Mouse (Mus musculus) hindbrain, embryonic 14.5 days (tissue): ENCODE measurements at regions not wholly inside any gene's neighbourhood (a gene's known extent, or its start where the extent isn't known, plus 50 kb on each side); places are given as distances from the start of the nearest gene placed in this dataset.

Experiments
- ATAC-seq: fragments of 200-750 bp; cut with Nextera tagmentation; 2 replicates; pipeline ENCODE4 v1.8.0; 2017; ENCODE audit warnings: moderate number of reproducible peaks, mild to moderate bottlenecking, moderate TSS enrichment, moderate library complexity; ENCODE audit not compliant: low FRiP score
- DNase-seq: peaks from one replicate; pipeline ENCODE4 v3.0.0-alpha.2; 2015; ENCODE audit warnings: low spot score
- H3K27ac ChIP-seq: fragments of 300-500 bp; sonication (generic); 2 replicates; pipeline ENCODE4 v1.5.1; 2014; ENCODE audit warnings: mild to moderate bottlenecking, moderate library complexity
- H3K27me3 ChIP-seq: fragments of 300-500 bp; sonication (generic); 2 replicates; pipeline ENCODE4 v1.6.1; 2014; ENCODE audit warnings: mild to moderate bottlenecking, low read length, mixed read lengths; ENCODE audit not compliant: control insufficient read depth, insufficient read depth
- H3K36me3 ChIP-seq: fragments of 300-500 bp; sonication (generic); replicated peaks from 2 replicates; pipeline ENCODE4 v1.6.1; 2014; ENCODE audit not compliant: control insufficient read depth, insufficient read depth
- H3K4me1 ChIP-seq: fragments of 300-500 bp; sonication (generic); replicated peaks from 2 replicates; pipeline ENCODE4 v1.6.1; 2014; ENCODE audit warnings: antibody characterized with exemption, low read length, mixed read lengths; ENCODE audit not compliant: control insufficient read depth, insufficient read depth
- H3K4me2 ChIP-seq: fragments of 300-500 bp; sonication (generic); replicated peaks from 2 replicates; pipeline ENCODE4 v1.6.1; 2014; ENCODE audit warnings: mild to moderate bottlenecking, moderate library complexity
- H3K4me3 ChIP-seq: fragments of 300-500 bp; sonication (generic); replicated peaks from 2 replicates; pipeline ENCODE4 v1.5.1; 2014; ENCODE audit warnings: mild to moderate bottlenecking, low read length
- H3K9ac ChIP-seq: fragments of 300-500 bp; sonication (generic); 2 replicates; pipeline ENCODE4 v1.6.1; 2014
- H3K9me3 ChIP-seq: fragments of 300-500 bp; sonication (generic); 2 replicates; pipeline ENCODE4 v1.6.1; 2016; ENCODE audit warnings: low read length; ENCODE audit not compliant: control insufficient read depth
- WGBS: fragments of 180-500 bp; shearing (Covaris S2); extraction: QIAGEN DNeasy Blood & Tissue Kit; methylation state at CpG from one replicate; pipeline ENCODE4 v1.1.7; 2014; 5-methylcytosine and 5-hydroxymethylcytosine counted together

DNA sequence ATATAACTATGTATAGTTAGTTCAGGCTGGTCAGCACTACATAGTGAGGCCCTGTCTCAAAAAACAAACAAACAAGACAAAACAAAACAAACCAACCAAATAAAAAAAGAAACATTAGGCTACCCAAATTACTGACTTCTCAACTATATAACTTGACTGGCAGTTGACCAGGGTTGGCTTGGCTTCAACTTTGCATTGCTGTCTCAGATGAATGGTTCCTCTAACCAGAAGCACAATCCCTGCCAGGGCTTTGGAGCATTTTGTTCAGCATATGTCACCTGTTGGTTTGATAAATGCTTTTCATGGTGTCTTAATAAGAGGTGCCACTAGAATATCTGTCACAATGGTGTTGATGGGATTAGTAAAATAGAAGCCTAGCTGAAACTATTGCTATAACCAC is 217.1 kb upstream of the Eci2 start:
- H3K4me1 ChIP-seq, result no peaks in the 10 kb centered on the region
- no peaks in the 10 kb centered on the region for H3K36me3 ChIP-seq
- no peak overlapping the region for H3K4me2 ChIP-seq
- DNase-seq, result no peak
- H3K27me3 ChIP-seq, result no peaks in the 10 kb centered on the region
- no peak for ATAC-seq
- no peak overlapping the region for H3K4me3 ChIP-seq
- H3K27ac ChIP-seq, result no peak overlapping the region
- H3K9ac ChIP-seq, result no peak overlapping the region
- no peaks in the 10 kb centered on the region for H3K9me3 ChIP-seq

DNA sequence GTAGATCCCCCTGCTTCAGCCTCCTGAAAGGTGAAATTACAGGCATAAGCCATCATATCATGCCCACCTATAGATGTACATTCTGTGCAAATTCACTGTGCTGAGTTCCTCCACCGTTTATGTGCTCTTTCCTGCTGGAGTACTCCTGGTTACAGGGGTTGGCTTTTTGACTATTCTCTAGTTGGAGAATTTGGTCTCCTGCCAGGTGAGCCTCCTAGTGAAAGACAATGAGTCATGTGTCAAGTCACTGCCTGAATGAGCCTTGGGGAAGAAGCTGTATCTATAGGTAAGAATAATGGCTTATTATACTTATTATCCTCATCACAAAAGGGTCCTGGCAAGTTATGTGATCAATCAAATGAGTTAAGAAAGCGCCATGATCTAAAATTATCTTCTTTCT is 230.5 kb upstream of the Eci2 start:
- 68% methylated on average over 2 of the region's 2 CpGs for WGBS
- Histone ChIP-seq H3K9me3 (no peaks in the 10 kb centered on the region), H3K4me1 (no peaks in the 10 kb centered on the region), H3K27ac (no peak overlapping the region), H3K4me2 (no peak overlapping the region), H3K36me3 (no peaks in the 10 kb centered on the region), H3K27me3 (no peaks in the 10 kb centered on the region), H3K9ac (no peak overlapping the region), H3K4me3 (no peak overlapping the region)
- ATAC-seq (no peak), DNase-seq (no peak)

DNA sequence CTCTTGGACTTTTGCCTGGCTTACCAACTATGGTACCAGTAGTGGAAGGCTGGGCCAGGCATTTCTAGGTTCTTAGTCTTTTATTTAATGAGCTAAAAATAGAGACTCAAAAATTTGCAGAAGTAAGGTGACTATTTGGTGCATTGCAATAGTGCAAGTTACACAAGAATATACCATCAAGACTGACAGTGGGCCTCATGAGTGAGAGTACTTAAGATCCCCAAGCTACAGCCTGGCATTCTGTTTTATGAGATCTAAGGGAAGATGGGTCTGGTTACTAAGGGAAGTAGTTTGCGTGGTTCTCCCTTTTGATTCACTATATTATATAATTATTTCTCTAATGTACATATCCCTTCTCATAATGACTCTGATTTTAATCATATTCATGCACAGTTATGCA is 231.8 kb upstream of the Eci2 start:
- no peak overlapping the region for H3K4me3 ChIP-seq
- no peaks in the 10 kb centered on the region for H3K9me3 ChIP-seq
- no peak overlapping the region for H3K9ac ChIP-seq
- 93% methylated on average over 1 of the region's 1 CpGs for WGBS
- no peaks in the 10 kb centered on the region for H3K36me3 ChIP-seq
- no peak for ATAC-seq
- no peaks in the 10 kb centered on the region for H3K4me1 ChIP-seq
- no peaks in the 10 kb centered on the region for H3K27me3 ChIP-seq
- no peak overlapping the region for H3K4me2 ChIP-seq
- no peak for DNase-seq
- H3K27ac ChIP-seq, result no peak overlapping the region

DNA sequence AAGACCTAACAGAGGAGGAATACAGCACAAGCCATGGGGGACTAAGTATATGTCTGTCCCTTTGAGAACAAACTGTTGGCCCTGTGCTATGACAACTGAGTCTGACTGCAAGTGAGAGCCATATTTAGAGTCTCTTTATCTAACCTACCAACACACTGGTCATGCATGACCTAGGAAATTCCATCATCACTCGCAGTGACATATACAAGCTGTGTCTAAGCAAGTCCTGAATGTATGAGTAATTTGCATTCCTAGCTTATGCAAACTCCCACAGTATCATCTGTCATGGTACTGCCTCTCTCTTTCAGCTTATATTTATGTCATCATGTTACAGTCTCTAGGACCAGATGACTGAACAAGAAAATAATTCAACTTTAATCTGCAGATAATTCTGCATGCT is 257.1 kb upstream of the Eci2 start:
- no peak overlapping the region for H3K27ac ChIP-seq
- H3K4me3 ChIP-seq, result no peak overlapping the region
- no peak overlapping the region for H3K4me2 ChIP-seq
- no peaks in the 10 kb centered on the region for H3K36me3 ChIP-seq
- H3K4me1 ChIP-seq, result no peaks in the 10 kb centered on the region
- no peaks in the 10 kb centered on the region for H3K27me3 ChIP-seq
- H3K9me3 ChIP-seq, result no peaks in the 10 kb centered on the region
- DNase-seq, result no peak
- no peak overlapping the region for H3K9ac ChIP-seq
- no peak for ATAC-seq
- 77% methylated on average over 1 of the region's 1 CpGs for WGBS

DNA sequence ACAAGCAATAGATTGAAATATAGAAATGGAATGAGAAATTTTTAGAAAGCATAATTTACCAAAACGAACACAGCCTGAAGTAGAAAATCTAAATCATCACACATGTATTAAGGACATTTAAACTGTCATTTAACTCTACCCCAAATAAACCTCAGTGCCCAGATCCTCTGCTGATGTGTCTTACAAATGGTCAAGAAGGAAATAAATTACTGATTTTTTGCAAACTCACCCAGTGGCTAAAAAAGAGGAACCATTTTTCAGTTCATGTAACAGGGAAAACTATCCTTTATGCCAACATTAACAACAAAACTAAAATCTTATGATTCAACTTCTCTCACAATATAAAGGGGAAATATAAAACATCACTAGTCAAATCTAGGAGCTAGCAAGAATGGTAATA is 275.2 kb upstream of the Eci2 start:
- Histone ChIP-seq H3K4me2 (no peak overlapping the region), H3K36me3 (no peaks in the 10 kb centered on the region), H3K27ac (no peak overlapping the region), H3K9ac (no peak overlapping the region), H3K4me1 (no peaks in the 10 kb centered on the region), H3K27me3 (no peaks in the 10 kb centered on the region), H3K4me3 (no peak overlapping the region), H3K9me3 (no peaks in the 10 kb centered on the region)
- DNase-seq (no peak), ATAC-seq (no peak)
- 75% methylated on average over 1 of the region's 1 CpGs for WGBS

DNA sequence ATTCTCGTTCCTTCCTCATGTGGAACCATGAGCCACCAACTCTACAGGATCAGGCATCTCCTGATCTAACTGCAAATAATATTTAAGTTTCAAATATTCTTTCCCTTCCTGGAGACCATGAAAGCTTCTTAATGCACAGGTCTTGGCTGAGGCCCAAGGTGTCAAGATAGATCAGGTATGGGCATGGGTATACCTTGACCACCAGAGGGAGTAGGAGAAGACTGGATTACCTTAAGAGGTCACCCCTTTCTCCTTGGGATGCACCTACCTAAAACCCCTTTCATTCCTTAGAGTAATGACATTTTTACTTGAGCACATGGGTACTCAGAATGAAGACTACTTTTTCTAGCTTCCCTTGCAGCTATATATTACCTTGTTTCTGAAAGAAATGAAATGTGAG is 289.9 kb upstream of the Eci2 start:
- no peak overlapping the region for H3K27ac ChIP-seq
- H3K27me3 ChIP-seq, result no peaks in the 10 kb centered on the region
- H3K4me3 ChIP-seq, result no peak overlapping the region
- no peak overlapping the region for H3K4me2 ChIP-seq
- H3K4me1 ChIP-seq, result no peaks in the 10 kb centered on the region
- WGBS, result 96% methylated on average over 1 of the region's 1 CpGs
- no peaks in the 10 kb centered on the region for H3K36me3 ChIP-seq
- no peaks in the 10 kb centered on the region; the same call in 1 of the 2 replicates for H3K9me3 ChIP-seq
- ATAC-seq, result no peak
- no peak overlapping the region for H3K9ac ChIP-seq
- no peak for DNase-seq

DNA sequence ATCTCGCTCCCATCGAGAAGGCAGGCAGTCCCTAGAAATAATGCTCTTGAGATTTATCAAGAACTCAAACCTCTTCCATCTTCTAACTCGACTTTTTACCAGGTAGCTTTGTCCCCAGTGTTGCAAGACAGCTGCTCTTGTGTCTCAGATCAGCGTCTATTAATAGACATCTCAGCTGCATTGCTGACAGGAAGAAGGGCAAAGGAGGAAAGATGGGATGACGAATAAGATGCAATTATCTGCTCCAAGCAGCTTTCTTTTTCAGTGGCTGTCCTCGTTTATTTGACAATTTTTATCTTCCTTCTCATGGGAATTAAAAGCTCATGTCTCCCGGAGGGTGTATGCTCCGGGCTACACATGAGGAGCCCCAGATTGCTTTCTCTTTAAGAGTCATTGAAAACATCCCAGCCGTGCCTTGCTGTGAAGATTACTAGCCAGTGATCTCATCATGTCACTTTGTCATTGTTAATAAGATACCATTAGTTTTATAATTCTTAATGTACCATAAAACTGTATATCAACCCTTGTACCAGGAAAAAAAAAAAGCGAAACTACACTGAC is 299.9 kb upstream of the Eci2 start:
- no peak for DNase-seq
- ATAC-seq, result peak; percentile 46; the same call in 1 of the 2 replicates
- Histone ChIP-seq H3K36me3 (no peaks in the 10 kb centered on the region), H3K4me2 (peak overlapping the region; percentile 17; the same call in 1 of the 2 replicates), H3K9ac (no peak overlapping the region), H3K27me3 (no peaks in the 10 kb centered on the region), H3K9me3 (no peaks in the 10 kb centered on the region), H3K27ac (no peak overlapping the region), H3K4me3 (no peak overlapping the region), H3K4me1 (0 out of 2 replicates have a peak, but pooled peaks cover 3% of the 10 kb centered on the region)
- 52% methylated on average over 10 of the region's 10 CpGs for WGBS

DNA sequence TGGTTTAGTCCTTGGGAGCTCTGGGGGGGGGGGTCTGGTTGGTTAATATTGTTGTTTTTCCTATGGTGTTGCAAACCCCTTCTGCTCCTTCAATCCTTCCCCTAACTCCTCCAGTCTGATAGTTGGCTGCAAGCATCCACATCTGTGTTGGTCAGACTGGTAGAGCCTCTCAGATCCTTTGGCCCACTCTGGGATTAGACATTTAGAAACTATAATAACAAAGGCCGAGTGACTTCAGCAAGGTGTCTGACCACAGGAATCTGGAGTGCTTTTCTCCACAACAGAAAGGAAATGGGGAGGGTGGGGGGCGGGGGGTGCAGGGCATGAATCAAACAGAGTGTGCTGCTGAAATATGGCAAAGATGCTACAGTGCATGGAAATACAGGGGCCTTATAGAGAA is 301.4 kb upstream of the Eci2 start:
- ATAC-seq, result no peak
- 0 out of 2 replicates have a peak, but pooled peaks cover 3% of the 10 kb centered on the region for H3K4me1 ChIP-seq
- 79% methylated on average over 2 of the region's 2 CpGs for WGBS
- no peaks in the 10 kb centered on the region for H3K27me3 ChIP-seq
- H3K4me2 ChIP-seq, result no peak overlapping the region
- DNase-seq, result no peak
- H3K9ac ChIP-seq, result no peak overlapping the region
- no peak overlapping the region for H3K27ac ChIP-seq
- H3K36me3 ChIP-seq, result no peaks in the 10 kb centered on the region
- H3K4me3 ChIP-seq, result no peak overlapping the region
- H3K9me3 ChIP-seq, result no peaks in the 10 kb centered on the region

DNA sequence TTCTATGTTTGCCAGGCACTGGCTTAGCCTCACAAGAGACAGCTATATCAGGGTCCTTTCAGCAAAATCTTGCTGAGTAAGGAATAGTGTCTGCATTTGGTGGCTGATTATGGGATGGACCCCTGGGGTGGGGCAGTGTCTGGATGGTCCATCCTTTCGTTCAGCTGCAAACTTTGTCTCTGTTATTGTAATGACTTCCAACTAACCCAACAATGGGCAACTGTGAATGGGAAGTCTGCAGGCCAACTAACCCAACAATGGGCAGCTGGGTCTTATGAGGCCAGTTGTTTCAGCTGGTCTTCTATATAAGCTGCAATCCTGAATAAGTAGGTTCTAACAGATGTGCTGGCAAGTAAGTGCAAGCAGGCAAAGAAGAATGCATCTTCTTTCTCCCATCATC is 304.0 kb upstream of the Eci2 start:
- no peak overlapping the region for H3K4me2 ChIP-seq
- no peak overlapping the region for H3K4me3 ChIP-seq
- 25% methylated on average over 1 of the region's 1 CpGs for WGBS
- no peak overlapping the region for H3K9ac ChIP-seq
- H3K27ac ChIP-seq, result no peak overlapping the region
- H3K27me3 ChIP-seq, result no peaks in the 10 kb centered on the region
- no peaks in the 10 kb centered on the region for H3K36me3 ChIP-seq
- H3K9me3 ChIP-seq, result no peaks in the 10 kb centered on the region
- ATAC-seq, result no peak
- no peak for DNase-seq
- 0 out of 2 replicates have a peak, but pooled peaks cover 3% of the 10 kb centered on the region for H3K4me1 ChIP-seq

DNA sequence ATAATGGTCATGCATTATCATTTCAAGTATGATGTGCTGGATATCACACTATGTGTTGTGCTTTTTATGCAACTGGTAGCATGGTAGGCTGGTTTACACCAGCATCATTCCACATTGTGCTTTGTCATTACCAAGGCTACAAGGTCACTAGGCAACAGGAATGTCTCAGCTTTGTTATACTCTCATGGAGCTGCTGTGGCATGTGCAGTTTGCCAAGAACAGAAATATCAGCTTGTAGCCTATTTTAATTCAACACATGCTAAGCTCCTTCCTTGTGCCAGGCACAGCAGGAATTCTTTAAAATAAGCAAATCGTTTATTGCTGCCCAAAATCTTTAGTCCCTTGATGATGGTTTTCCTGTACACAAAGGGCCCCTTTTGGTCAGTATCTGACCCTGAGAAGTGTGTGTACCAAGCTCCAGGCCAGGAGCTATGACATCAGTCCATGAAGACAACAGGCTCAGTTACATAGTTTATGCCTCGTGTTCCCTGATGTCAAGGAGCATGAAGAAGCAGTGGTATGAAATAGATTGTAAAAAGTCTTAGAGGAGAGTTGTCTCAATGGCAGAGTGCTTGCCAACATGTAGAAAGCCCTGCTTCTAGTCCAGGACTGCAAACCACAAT is 314.0 kb upstream of the Cdyl start:
- peak; percentile 68; the same call in 1 of the 2 replicates for ATAC-seq

More for the DNA sequence above, 314.0 kb upstream of the Cdyl start:
- no peaks in the 10 kb centered on the region for H3K27me3 ChIP-seq
- H3K4me3 ChIP-seq, result no peak overlapping the region
- H3K36me3 ChIP-seq, result no peaks in the 10 kb centered on the region
- no peaks in the 10 kb centered on the region for H3K4me1 ChIP-seq
- DNase-seq, result peak; percentile 66
- H3K4me2 ChIP-seq, result no peak overlapping the region
- 35% methylated on average over 2 of the region's 2 CpGs for WGBS
- H3K9me3 ChIP-seq, result no peaks in the 10 kb centered on the region
- H3K27ac ChIP-seq, result no peak overlapping the region
- no peak overlapping the region for H3K9ac ChIP-seq
